Mouse (Mus musculus): ENCODE results near the gene Lpp. TPM values are rescaled to one million over a fixed set of nuclear protein-coding genes. Genes with fewer than 3 reads are reported as not detected.

Lpp gene
- polyA plus RNA-seq, 1 experiment from 2014 or later = 79.9 TPM

DNA sequence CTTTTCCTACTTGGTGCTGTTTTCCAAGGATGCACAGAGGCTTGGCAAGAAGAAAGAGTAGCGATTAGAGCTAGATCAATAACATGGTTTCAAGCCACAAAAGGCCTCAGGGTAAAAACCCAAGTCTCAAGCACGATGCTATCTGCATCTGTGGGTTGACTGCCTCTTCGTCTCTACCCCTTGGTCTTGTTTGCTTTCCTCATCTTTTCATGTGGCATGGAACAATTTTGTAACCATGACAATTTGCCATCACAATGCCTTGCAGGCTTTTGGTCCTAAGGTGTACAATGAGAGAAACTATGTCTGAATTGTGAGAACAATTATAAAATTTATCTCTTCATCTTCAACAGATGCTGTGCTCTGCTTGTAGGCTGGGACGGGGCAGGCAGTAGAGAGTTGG is 145.7 kb downstream of the Lpp start:
- Histone ChIP-seq H3K9ac (no peak overlapping the region), H3K4me2 (no peak overlapping the region), H3K27me3 (ENCODE audit: insufficient read depth, low read length) (no peaks in the 10 kb centered on the region), H3K9me3 (ENCODE audit: low read depth, low read length) (no peaks in the 10 kb centered on the region), H3K27ac (ENCODE audit: low read depth) (no peak overlapping the region), H3K4me3 (ENCODE audit: low read depth, low read length) (no peak overlapping the region), H3K36me3 (ENCODE audit: insufficient read depth) (no peaks in the 10 kb centered on the region), H3K4me1 (ENCODE audit: insufficient read depth) (no peaks in the 10 kb centered on the region)
- no peak for TF ChIP-seq CTCF (IDR thresholded peaks at IDR 0.05; ENCODE audit: low read depth)
- no peak for DNase-seq
- no peak for ATAC-seq (ENCODE audit: insufficient read depth)
- 94% methylated on average over 4 of the region's 4 CpGs for WGBS

DNA sequence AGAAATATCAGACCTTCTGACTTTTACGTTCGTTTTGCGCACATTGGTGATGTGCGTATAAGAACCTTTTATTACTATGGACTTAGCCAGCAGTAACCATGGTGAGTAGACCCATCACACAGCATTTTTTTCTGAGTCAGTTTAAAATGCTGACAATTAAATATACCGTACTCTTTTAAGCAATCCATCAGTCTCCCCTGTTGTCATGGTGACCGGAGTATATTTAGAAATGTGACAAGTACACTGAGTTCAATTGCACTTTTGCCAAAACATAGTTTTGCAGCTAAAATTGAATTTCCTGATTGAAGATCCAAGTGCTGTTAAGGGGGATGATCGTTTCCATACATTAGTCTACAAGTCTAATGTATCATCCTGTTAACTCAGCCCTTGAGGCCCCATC is 149.6 kb downstream of the Lpp start:
- ATAC-seq (ENCODE audit: insufficient read depth) = no peak
- H3K27ac ChIP-seq (ENCODE audit: low read depth) = no peak overlapping the region
- peak; percentile 30 for DNase-seq
- WGBS = 73% methylated on average over 7 of the region's 7 CpGs
- no peaks in the 10 kb centered on the region for H3K4me1 ChIP-seq (ENCODE audit: insufficient read depth)
- H3K27me3 ChIP-seq (ENCODE audit: insufficient read depth, low read length) = no peaks in the 10 kb centered on the region
- H3K9ac ChIP-seq = no peak overlapping the region
- H3K9me3 ChIP-seq (ENCODE audit: low read depth, low read length) = no peaks in the 10 kb centered on the region
- no peak overlapping the region for H3K4me3 ChIP-seq (ENCODE audit: low read depth, low read length)
- H3K4me2 ChIP-seq = no peak overlapping the region
- H3K36me3 ChIP-seq (ENCODE audit: insufficient read depth) = no peaks in the 10 kb centered on the region
- TF ChIP-seq CTCF (IDR thresholded peaks at IDR 0.05; ENCODE audit: low read depth) = no peak

DNA sequence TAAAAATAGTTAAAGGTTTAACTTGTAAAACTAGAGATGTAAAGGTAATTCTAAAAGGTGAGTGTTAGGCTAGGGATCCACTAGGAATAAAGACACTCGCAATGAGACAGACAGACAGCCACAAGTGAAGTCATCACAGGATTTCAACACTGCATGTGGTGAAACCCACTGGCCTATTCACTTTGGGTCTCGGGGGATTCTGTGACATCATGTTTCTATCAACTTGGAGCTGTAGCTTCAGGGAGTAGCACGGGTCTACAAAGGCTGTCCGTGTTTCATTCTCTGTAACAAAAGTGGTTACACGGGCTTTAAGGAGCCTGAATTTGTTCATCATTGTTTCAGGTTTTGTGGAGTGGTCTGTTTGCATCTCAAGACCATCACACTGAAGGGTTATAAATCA is 152.1 kb downstream of the Lpp start:
- no peak for TF ChIP-seq CTCF (IDR thresholded peaks at IDR 0.05; ENCODE audit: low read depth)
- no peaks in the 10 kb centered on the region for H3K4me1 ChIP-seq (ENCODE audit: insufficient read depth)
- H3K4me3 ChIP-seq (ENCODE audit: low read depth, low read length) = no peak overlapping the region
- no peak overlapping the region for H3K4me2 ChIP-seq
- no peaks in the 10 kb centered on the region for H3K9me3 ChIP-seq (ENCODE audit: low read depth, low read length)
- ATAC-seq (ENCODE audit: insufficient read depth) (no peak), DNase-seq (no peak)
- no peak overlapping the region for H3K27ac ChIP-seq (ENCODE audit: low read depth)
- no peaks in the 10 kb centered on the region for H3K27me3 ChIP-seq (ENCODE audit: insufficient read depth, low read length)
- 88% methylated on average over 5 of the region's 5 CpGs for WGBS
- no peaks in the 10 kb centered on the region for H3K36me3 ChIP-seq (ENCODE audit: insufficient read depth)
- no peak overlapping the region for H3K9ac ChIP-seq

DNA sequence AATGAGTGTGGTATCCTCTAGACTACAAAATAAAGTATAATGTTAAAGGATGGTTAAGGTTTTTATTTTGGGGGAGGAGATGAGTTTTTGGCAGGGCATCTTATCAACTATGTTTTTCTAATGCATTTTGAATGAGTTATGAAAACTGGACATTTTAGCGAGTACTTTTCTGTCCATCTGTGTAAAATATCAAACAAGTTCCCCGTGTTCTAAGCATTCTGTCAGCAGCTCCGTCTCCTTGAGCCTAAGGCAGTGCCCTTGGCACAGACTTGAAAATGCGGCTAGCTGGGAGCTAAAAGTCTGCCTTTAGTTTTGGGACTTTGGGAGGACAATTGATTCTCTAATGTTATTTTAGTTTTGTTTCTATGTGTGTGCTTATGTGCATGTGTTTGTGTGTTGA is 165.2 kb downstream of the Lpp start:
- TF ChIP-seq CTCF (IDR thresholded peaks at IDR 0.05; ENCODE audit: low read depth) = no peak
- H3K9me3 ChIP-seq (ENCODE audit: low read depth, low read length) = no peaks in the 10 kb centered on the region
- no peak overlapping the region for H3K9ac ChIP-seq
- no peak overlapping the region for H3K27ac ChIP-seq (ENCODE audit: low read depth)
- DNase-seq (no peak), ATAC-seq (ENCODE audit: insufficient read depth) (no peak)
- H3K4me3 ChIP-seq (ENCODE audit: low read depth, low read length) = no peak overlapping the region
- WGBS = 80% methylated on average over 4 of the region's 4 CpGs
- H3K4me1 ChIP-seq (ENCODE audit: insufficient read depth) = no peaks in the 10 kb centered on the region
- H3K4me2 ChIP-seq = no peak overlapping the region
- no peaks in the 10 kb centered on the region for H3K36me3 ChIP-seq (ENCODE audit: insufficient read depth)
- H3K27me3 ChIP-seq (ENCODE audit: insufficient read depth, low read length) = no peaks in the 10 kb centered on the region

DNA sequence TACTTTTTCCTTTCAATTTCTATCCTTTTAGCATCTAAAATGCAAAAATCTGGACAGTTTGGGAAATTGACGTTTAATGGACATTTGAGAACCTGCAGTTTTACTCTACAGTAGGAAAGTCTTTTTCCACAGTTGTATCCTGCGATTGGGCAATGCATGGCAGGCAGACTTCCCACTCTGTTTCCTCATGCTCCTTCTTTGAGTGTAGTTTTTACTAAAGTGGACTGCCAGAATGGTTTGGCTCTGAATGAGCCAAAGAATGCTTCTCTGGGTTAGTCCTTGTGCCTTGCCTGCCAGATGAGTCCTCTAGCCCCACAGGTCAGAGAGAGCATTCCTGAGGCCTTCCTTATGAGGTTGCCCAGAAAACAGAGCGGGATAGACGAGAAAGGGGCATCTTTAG is 166.5 kb downstream of the Lpp start:
- Histone ChIP-seq H3K27ac (ENCODE audit: low read depth) (no peak overlapping the region), H3K9ac (no peak overlapping the region), H3K9me3 (ENCODE audit: low read depth, low read length) (no peaks in the 10 kb centered on the region), H3K4me1 (ENCODE audit: insufficient read depth) (no peaks in the 10 kb centered on the region), H3K36me3 (ENCODE audit: insufficient read depth) (no peaks in the 10 kb centered on the region), H3K4me3 (ENCODE audit: low read depth, low read length) (no peak overlapping the region), H3K27me3 (ENCODE audit: insufficient read depth, low read length) (no peaks in the 10 kb centered on the region), H3K4me2 (no peak overlapping the region)
- WGBS = 93% methylated on average over 4 of the region's 4 CpGs
- no peak for ATAC-seq (ENCODE audit: insufficient read depth)
- TF ChIP-seq CTCF (IDR thresholded peaks at IDR 0.05; ENCODE audit: low read depth) = no peak
- no peak for DNase-seq

DNA sequence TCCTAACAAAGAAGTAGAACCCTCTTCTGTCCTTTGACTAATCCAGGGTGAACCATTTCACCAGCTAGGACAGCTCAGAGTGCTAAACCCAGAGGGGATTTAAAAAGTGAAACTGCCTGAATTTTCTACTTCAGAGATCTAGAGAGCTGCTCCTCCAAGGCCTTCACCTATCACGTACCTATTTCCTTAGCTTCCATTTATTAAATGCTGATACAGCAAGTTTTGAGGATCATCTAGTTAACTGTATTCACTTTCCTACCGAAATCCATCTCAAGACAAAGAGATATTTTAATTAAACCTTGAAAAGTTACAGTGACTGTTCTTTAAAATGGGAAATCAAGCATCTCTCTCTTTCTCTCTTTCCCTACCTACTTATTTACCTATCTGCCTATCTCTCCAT is 167.7 kb downstream of the Lpp start:
- TF ChIP-seq CTCF (IDR thresholded peaks at IDR 0.05; ENCODE audit: low read depth) = no peak
- no peaks in the 10 kb centered on the region for H3K36me3 ChIP-seq (ENCODE audit: insufficient read depth)
- DNase-seq (no peak), ATAC-seq (ENCODE audit: insufficient read depth) (no peak)
- H3K4me2 ChIP-seq = no peak overlapping the region
- H3K9me3 ChIP-seq (ENCODE audit: low read depth, low read length) = no peaks in the 10 kb centered on the region
- no peak overlapping the region for H3K9ac ChIP-seq
- no peak overlapping the region for H3K4me3 ChIP-seq (ENCODE audit: low read depth, low read length)
- no peak overlapping the region for H3K27ac ChIP-seq (ENCODE audit: low read depth)
- H3K27me3 ChIP-seq (ENCODE audit: insufficient read depth, low read length) = no peaks in the 10 kb centered on the region
- WGBS = 93% methylated on average over 2 of the region's 2 CpGs
- H3K4me1 ChIP-seq (ENCODE audit: insufficient read depth) = peaks cover 2% of the 10 kb centered on the region

DNA sequence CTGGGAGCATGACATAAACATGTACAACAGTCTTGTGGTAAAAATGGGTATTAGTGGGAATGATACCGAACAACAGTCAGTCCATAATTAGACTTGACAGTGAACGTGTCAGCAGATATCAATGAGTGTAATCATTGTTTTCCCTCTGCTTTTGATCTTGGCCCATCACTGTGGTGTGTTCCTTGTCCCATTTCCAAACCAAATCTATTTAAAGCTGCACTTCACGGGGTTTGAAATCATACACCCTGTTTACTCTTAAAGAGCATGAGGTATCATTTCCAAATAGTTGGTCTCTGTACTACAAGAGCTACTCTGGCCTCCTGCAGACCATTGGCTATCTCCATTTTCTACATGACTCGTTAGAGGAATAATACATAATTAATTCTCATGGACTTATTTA is 168.3 kb downstream of the Lpp start:
- H3K4me2 ChIP-seq = no peak overlapping the region
- no peak overlapping the region for H3K9ac ChIP-seq
- H3K36me3 ChIP-seq (ENCODE audit: insufficient read depth) = no peaks in the 10 kb centered on the region
- H3K9me3 ChIP-seq (ENCODE audit: low read depth, low read length) = no peaks in the 10 kb centered on the region
- H3K4me3 ChIP-seq (ENCODE audit: low read depth, low read length) = no peak overlapping the region
- DNase-seq = no peak
- peaks cover 5% of the 10 kb centered on the region for H3K4me1 ChIP-seq (ENCODE audit: insufficient read depth)
- 70% methylated on average over 4 of the region's 4 CpGs for WGBS
- H3K27ac ChIP-seq (ENCODE audit: low read depth) = no peak overlapping the region
- no peak for TF ChIP-seq CTCF (IDR thresholded peaks at IDR 0.05; ENCODE audit: low read depth)
- no peaks in the 10 kb centered on the region for H3K27me3 ChIP-seq (ENCODE audit: insufficient read depth, low read length)
- ATAC-seq (ENCODE audit: insufficient read depth) = no peak

DNA sequence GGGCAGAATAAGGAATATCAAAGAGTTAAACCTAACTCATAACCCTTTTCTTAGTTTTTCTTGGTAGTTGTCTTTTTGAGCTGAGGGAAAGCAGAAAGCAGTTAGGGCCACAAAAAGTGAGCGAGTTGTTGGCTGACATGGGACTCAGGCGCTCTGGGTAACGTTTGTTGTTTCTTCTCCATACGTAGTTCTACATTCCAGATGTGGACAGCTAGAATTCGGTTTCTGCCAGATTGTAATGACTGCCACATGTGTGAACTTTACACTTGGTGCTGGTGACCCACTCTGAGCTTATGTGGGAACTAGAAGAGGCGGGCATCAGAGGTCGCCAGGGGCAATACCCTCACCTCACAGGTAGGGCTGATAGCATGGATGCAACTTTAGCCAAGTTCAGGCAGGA is 172.0 kb downstream of the Lpp start:
- 70% methylated on average over 7 of the region's 7 CpGs for whole genome bisulfite sequencing
- H3K4me3 ChIP-seq (ENCODE audit: low read depth, low read length) = no peak overlapping the region
- H3K36me3 ChIP-seq (ENCODE audit: insufficient read depth) = no peaks in the 10 kb centered on the region
- H3K4me2 ChIP-seq = no peak overlapping the region
- H3K9ac ChIP-seq = no peak overlapping the region
- H3K27me3 ChIP-seq (ENCODE audit: insufficient read depth, low read length) = no peaks in the 10 kb centered on the region
- DNase-seq (no peak), ATAC-seq (ENCODE audit: insufficient read depth) (no peak)
- no peak overlapping the region for H3K27ac ChIP-seq (ENCODE audit: low read depth)
- no peak for TF ChIP-seq CTCF (IDR thresholded peaks at IDR 0.05; ENCODE audit: low read depth)
- H3K9me3 ChIP-seq (ENCODE audit: low read depth, low read length) = no peaks in the 10 kb centered on the region
- H3K4me1 ChIP-seq (ENCODE audit: insufficient read depth) = peaks cover 17% of the 10 kb centered on the region
